Mouse (Mus musculus): Measurements from ENCODE around the gene Hist1h2ba. TPM values are rescaled to one million over a fixed set of nuclear protein-coding genes. Genes with fewer than 3 reads are reported as not detected.

The Hist1h2ba gene
- polyA plus RNA-seq, 1 experiment from 2014 or later: not detected

DNA sequence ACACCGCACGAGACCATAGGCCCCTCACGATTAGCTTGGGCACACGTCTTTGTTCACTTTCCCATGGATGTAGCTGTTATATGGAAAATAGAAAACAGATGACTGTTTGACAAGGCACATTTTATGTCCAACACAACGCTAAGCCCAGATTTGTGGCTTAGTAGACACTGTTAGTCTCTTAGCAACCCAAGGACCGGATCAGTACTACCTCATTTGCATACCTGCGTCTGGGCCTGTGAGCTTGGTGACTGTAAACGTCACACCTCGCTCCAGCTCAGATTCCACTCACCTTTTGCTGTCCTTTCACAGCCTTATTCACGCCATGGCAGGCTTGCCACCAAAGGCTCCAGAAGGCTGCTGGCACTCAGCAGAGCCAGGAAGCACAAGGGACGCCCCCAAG is 3.1 kb downstream of the Hist1h2ba start:
- Histone ChIP-seq H3K4me1 (peaks cover 22% of the 10 kb centered on the region), H3K4me3 (no peak overlapping the region), H3K27me3 (no peaks in the 10 kb centered on the region), H3K36me3 (no peaks in the 10 kb centered on the region), H3K4me2 (peak overlapping the region; percentile 21; the same call in 1 of the 2 replicates), H3K9ac (no peak overlapping the region), H3K27ac (no peak overlapping the region), H3K9me3 (no peaks in the 10 kb centered on the region)
- 39% methylated on average over 11 of the region's 11 CpGs for WGBS
- ATAC-seq (ENCODE audit: insufficient number of reproducible peaks, insufficient read depth, low FRiP score, low TSS enrichment, low read depth): no peak

DNA sequence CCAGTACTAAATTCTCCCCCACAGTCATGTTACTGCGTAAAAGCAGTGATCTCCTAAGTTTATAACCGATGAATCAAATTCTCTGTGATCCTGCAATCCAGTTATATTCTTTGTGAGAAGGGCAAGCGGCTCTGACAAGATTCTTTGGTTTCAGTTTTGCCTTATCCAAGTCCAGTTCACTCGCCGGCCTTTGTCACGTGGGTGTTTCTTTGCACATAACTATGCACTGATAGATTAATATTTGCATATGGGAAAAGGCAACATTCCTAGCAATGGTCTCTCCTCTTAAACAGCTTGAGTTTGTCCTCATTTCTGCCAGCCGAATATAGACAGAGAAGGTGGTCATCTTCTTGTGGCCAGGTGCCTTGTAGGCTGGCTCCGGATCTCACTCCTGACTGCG is 3.5 kb downstream of the Hist1h2ba start:
- no peak for ATAC-seq (ENCODE audit: insufficient number of reproducible peaks, insufficient read depth, low FRiP score, low TSS enrichment, low read depth)
- Histone ChIP-seq H3K9ac (no peak overlapping the region), H3K4me3 (no peak overlapping the region), H3K9me3 (no peaks in the 10 kb centered on the region), H3K27ac (no peak overlapping the region), H3K4me2 (no peak overlapping the region), H3K36me3 (no peaks in the 10 kb centered on the region), H3K4me1 (peaks cover 22% of the 10 kb centered on the region), H3K27me3 (no peaks in the 10 kb centered on the region)
- WGBS: 85% methylated on average over 9 of the region's 9 CpGs

DNA sequence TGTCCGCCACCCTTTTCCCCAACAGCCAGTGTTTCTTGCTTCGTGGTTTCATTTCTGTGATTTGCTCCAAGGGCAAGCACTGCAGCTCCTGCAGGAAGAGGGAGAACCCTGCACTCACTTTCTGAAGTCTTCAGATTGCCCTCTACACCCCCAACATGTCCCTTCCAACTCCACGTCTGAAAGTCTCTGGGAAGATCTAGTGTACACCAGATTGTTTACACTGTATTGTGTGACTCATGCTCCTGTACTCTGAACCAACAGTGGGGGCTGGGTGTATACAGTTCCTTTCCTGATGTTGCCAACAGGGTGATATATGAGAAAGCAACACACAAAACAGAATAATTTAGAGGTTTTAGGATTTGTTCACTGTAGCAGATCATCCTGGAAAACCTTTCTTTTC is 5.3 kb downstream of the Hist1h2ba start:
- WGBS: 45% methylated on average over 3 of the region's 3 CpGs

DNA sequence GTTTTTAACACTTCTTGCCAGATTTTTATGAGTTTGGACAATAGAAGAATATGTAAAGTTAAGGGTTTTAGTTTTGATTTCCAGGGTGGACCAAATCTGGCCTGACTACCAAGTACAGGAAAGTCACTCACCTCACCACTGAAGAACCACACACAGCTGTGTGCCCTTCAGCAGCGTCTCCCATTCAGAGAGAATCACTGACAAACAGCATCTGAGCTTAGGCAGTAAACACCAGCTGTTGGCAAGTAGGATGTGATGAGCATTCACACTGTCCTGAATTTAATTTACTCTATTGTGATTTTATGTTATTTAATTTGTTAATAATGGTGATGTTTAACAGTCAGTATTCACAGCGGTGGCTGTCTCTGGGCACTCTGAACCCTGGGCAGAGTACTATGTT is 8.2 kb downstream of the Hist1h2ba start:
- Histone ChIP-seq H3K9me3 (no peaks in the 10 kb centered on the region), H3K36me3 (no peaks in the 10 kb centered on the region), H3K27me3 (no peaks in the 10 kb centered on the region), H3K9ac (no peak overlapping the region), H3K4me2 (no peak overlapping the region), H3K4me1 (peaks cover 15% of the 10 kb centered on the region), H3K4me3 (no peak overlapping the region), H3K27ac (no peak overlapping the region)
- WGBS: 73% methylated on average over 2 of the region's 2 CpGs
- ATAC-seq (ENCODE audit: insufficient number of reproducible peaks, insufficient read depth, low FRiP score, low TSS enrichment, low read depth): no peak

More for the DNA sequence above, 5.3 kb downstream of the Hist1h2ba start:
- H3K27me3 ChIP-seq: no peaks in the 10 kb centered on the region
- no peak overlapping the region for H3K27ac ChIP-seq
- peaks cover 22% of the 10 kb centered on the region for H3K4me1 ChIP-seq
- H3K4me2 ChIP-seq: no peak overlapping the region
- H3K4me3 ChIP-seq: no peak overlapping the region
- no peaks in the 10 kb centered on the region for H3K36me3 ChIP-seq
- H3K9me3 ChIP-seq: no peaks in the 10 kb centered on the region
- no peak for ATAC-seq (ENCODE audit: insufficient number of reproducible peaks, insufficient read depth, low FRiP score, low TSS enrichment, low read depth)
- H3K9ac ChIP-seq: 0 out of 2 replicates have a peak overlapping the region, but pooled peaks have one; percentile 6

DNA sequence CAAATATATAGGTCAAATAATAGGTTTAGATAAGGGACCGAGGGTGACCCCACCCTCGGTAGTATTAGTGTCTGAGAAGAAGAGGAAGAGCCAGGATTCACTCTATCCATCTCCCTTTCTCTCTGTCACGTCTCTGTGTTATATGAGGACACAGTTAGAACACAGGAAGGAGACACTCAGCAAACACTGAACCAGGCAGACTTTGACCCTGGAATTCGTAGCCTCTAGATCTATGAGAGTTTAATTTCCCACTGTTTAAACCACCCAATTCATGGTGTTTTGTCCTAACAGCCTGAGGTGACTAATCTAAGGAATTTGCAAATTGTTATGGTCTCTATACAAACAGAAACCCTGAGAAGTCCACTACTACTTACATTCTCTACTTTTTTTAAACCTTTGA is 16.3 kb downstream of the Hist1h2ba start:
- WGBS: 80% methylated on average over 4 of the region's 4 CpGs
- Histone ChIP-seq H3K4me2 (no peak overlapping the region), H3K4me1 (no peaks in the 10 kb centered on the region), H3K27me3 (no peaks in the 10 kb centered on the region), H3K9me3 (no peaks in the 10 kb centered on the region), H3K27ac (no peak overlapping the region), H3K4me3 (no peak overlapping the region), H3K36me3 (no peaks in the 10 kb centered on the region), H3K9ac (no peak overlapping the region)
- ATAC-seq (ENCODE audit: insufficient number of reproducible peaks, insufficient read depth, low FRiP score, low TSS enrichment, low read depth): no peak

DNA sequence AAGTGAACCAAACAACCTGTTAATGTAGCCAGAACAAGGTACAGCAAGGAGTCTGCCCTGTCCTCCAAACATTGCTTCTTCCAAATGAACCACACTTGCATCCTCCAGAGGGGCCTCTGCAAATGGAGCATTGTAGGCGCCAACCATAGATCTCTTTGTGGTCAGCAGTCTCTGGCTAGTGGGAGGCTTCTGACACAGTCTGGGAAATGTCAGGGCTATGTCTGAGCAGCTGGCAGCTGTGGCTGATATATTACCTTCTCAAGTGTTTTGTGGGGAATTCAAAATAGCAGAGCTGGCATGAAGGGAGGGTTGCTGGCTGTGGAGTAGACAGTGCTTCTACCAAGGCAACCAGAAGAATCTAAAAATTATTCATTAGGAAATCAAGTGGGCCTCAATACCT is 17.8 kb downstream of the Hist1h2ba start:
- Histone ChIP-seq H3K4me3 (no peak overlapping the region), H3K9ac (no peak overlapping the region), H3K4me1 (no peaks in the 10 kb centered on the region), H3K4me2 (no peak overlapping the region), H3K36me3 (no peaks in the 10 kb centered on the region), H3K9me3 (no peaks in the 10 kb centered on the region), H3K27me3 (no peaks in the 10 kb centered on the region), H3K27ac (no peak overlapping the region)
- 63% methylated on average over 1 of the region's 1 CpGs for WGBS
- no peak for ATAC-seq (ENCODE audit: insufficient number of reproducible peaks, insufficient read depth, low FRiP score, low TSS enrichment, low read depth)

DNA sequence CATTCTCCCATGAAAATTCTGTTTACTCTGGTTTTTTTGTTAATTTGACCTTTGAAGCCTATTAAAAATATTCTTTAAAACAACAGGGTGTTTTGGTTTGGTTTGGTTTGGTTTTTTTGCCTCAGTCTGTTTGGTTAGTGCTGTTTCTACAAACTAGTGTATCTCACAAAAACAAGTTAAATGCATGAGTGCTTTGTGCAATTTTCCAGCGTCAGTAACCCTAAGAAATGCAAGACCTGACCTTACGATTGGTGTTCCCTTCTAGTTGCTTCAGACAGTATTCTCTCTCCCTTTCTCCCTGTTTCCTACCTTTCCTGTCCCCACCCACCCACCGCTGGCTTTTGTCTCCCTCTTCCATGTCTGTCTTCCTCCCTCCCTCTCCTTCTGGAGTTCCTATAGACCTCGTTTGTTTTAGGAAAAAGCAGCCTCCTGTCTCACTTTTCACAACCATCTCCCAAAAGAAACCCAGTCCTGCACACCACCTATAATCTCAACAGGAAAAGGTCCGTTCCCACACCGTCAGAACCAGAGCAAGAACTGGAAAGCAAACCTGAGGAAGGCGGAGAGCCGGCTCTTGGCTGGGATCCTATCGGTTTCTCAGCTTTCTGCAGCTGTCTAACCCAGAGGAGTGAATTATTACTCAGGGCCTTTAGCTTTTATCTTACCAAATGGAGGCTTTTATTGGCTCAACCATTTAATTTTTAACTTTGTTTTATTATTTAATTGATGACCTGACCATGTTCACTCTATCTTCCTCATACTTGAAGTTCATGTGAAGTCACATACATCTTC is 19.4 kb downstream of the Hist1h2ba start, which contains the start of gene Slc17a4:
TSS of gene Slc17a4 (minus strand) at position 634 of the 792 bp plus-strand sequence.
- 75% methylated on average over 9 of the region's 9 CpGs for WGBS
- Histone ChIP-seq H3K9me3 (no peaks in the 10 kb centered on the region), H3K36me3 (no peaks in the 10 kb centered on the region), H3K9ac (no peak within 1 kb of the TSS), H3K4me1 (no peaks in the 10 kb centered on the region), H3K4me3 (no peak within 1 kb of the TSS), H3K27me3 (no peaks in the 10 kb centered on the region), H3K27ac (no peak within 1 kb of the TSS), H3K4me2 (no peak within 1 kb of the TSS)
- no peak for ATAC-seq (ENCODE audit: insufficient number of reproducible peaks, insufficient read depth, low FRiP score, low TSS enrichment, low read depth)

DNA sequence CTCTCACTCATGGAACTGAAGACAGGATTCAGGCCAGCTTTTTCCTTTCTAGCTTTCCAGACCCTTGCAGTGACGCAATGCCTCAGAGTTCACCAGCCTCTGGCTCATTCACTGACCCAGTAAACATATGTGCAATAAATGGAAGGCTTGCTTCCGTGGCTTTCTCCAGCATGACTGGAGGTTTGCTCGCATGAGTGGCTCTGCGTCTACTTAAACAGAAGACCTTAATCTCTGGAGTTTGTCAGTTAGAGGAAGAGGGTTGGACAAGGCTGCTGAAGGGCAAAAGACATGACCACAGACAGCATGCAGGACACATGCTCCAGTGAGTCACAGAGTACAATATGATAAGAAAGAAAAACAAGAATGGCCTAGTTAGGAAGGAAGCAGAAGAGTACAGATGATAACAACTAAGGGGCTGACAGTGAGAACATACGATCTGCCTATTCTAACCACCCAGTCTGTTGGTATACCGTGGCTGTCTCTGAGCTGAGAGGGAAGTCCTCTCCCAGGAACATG is 20.1 kb downstream of the Hist1h2ba start:
- 70% methylated on average over 6 of the region's 6 CpGs for WGBS
- Histone ChIP-seq H3K27me3 (no peaks in the 10 kb centered on the region), H3K27ac (no peak overlapping the region), H3K4me3 (no peak overlapping the region), H3K9me3 (no peaks in the 10 kb centered on the region), H3K9ac (no peak overlapping the region), H3K4me2 (no peak overlapping the region), H3K4me1 (no peaks in the 10 kb centered on the region), H3K36me3 (no peaks in the 10 kb centered on the region)
- no peak for ATAC-seq (ENCODE audit: insufficient number of reproducible peaks, insufficient read depth, low FRiP score, low TSS enrichment, low read depth)

DNA sequence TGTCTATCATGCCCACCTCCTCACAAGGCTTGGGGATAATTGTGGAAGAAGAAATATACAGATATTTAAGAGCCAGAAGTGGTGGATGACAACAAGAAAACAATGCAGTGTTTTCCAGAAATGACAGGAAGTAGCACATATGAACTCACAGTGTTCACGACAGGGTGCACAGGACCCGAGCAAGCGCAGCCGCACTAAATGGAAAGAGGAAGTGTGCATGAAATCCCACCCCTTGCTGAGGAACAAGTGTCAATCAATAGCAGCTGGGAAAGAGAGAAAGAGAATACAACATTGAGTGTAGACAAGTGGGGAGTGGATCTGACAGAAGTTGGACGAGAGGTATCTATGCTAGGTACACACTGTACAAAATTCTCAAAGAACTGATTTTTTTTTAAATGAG is 22.6 kb downstream of the Hist1h2ba start:
- Histone ChIP-seq H3K4me3 (no peak overlapping the region), H3K9ac (no peak overlapping the region)
- 76% methylated on average over 5 of the region's 5 CpGs for WGBS

DNA sequence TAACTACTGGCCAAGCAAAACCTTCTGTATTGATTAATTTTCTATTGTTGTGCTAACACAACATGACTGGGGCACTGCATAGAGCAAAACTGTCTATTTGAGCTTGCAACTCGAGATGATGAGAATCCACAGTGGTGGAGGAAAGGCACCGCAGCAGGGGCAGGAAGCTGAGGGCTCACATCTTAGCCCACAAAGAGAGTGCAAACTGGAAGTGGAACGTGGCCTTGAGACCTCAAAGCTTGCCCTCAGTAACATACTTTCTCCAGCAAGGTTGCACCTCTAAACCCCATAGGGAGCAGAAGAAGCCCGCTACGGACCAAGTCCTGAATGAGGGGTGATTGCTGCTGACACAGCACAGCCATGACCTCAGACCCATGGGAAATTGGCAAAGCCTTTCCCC is 23.8 kb downstream of the Hist1h2ba start:
- ATAC-seq (ENCODE audit: insufficient number of reproducible peaks, insufficient read depth, low FRiP score, low TSS enrichment, low read depth): no peak
- H3K27ac ChIP-seq: no peak overlapping the region
- no peaks in the 10 kb centered on the region for H3K9me3 ChIP-seq
- H3K4me2 ChIP-seq: no peak overlapping the region
- no peaks in the 10 kb centered on the region for H3K36me3 ChIP-seq
- H3K9ac ChIP-seq: no peak overlapping the region
- no peaks in the 10 kb centered on the region for H3K4me1 ChIP-seq
- 73% methylated on average over 5 of the region's 5 CpGs for WGBS
- no peaks in the 10 kb centered on the region for H3K27me3 ChIP-seq
- no peak overlapping the region for H3K4me3 ChIP-seq

More for the DNA sequence above, 22.6 kb downstream of the Hist1h2ba start:
- no peak for ATAC-seq (ENCODE audit: insufficient number of reproducible peaks, insufficient read depth, low FRiP score, low TSS enrichment, low read depth)
- H3K9me3 ChIP-seq: no peaks in the 10 kb centered on the region
- H3K36me3 ChIP-seq: no peaks in the 10 kb centered on the region
- no peaks in the 10 kb centered on the region for H3K4me1 ChIP-seq
- no peak overlapping the region for H3K27ac ChIP-seq
- no peaks in the 10 kb centered on the region for H3K27me3 ChIP-seq
- no peak overlapping the region for H3K4me2 ChIP-seq

DNA sequence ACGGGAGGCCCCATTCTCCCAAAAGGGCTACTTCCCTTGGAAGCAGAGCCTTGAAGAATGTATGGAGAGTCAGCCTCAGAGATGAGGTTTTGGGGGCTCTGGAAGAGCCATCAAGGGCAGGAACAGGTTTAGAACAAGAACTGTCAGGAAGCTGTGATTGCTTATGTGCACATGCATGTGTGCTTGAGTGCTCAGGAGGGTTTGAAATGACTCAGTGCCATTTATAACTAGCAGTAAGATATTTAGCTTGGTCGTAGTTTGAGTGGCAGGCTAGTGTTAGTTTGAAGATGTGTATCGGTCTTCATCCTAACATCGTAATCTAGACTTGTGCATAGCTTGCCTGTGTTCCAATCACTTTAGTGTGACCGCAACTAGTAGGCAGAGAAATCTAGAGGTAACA is 27.1 kb downstream of the Hist1h2ba start:
- H3K36me3 ChIP-seq: no peaks in the 10 kb centered on the region
- no peaks in the 10 kb centered on the region for H3K27me3 ChIP-seq
- no peak overlapping the region for H3K9ac ChIP-seq
- no peak for ATAC-seq (ENCODE audit: insufficient number of reproducible peaks, insufficient read depth, low FRiP score, low TSS enrichment, low read depth)
- no peak overlapping the region for H3K4me3 ChIP-seq
- H3K9me3 ChIP-seq: no peaks in the 10 kb centered on the region
- H3K4me1 ChIP-seq: no peaks in the 10 kb centered on the region
- 92% methylated on average over 5 of the region's 5 CpGs for WGBS
- no peak overlapping the region for H3K4me2 ChIP-seq
- no peak overlapping the region for H3K27ac ChIP-seq

DNA sequence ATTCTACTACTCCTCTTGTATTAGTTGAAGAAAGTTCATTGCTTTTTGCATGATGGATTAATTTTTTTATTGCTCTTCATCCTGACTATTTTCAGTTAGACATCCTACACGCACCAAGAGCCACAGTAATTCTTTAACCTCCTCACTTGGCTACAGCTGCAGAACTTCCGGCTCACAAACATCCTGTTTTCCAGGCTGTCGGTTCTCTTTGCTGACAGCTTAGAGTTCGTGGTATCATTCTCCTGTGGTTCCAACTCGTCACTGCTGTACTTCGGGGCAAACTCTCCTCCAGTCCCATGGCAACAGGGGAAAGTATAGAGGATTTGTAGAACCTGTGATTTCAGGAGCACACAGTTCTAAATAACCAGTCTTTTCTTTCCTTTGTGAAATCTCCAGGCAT is 35.7 kb downstream of the Hist1h2ba start:
- Histone ChIP-seq H3K4me1 (no peaks in the 10 kb centered on the region), H3K4me3 (no peak overlapping the region), H3K36me3 (no peaks in the 10 kb centered on the region), H3K9ac (no peak overlapping the region), H3K9me3 (no peaks in the 10 kb centered on the region), H3K27ac (no peak overlapping the region), H3K4me2 (no peak overlapping the region), H3K27me3 (no peaks in the 10 kb centered on the region)
- WGBS: 40% methylated on average over 6 of the region's 6 CpGs
- no peak for ATAC-seq (ENCODE audit: insufficient number of reproducible peaks, insufficient read depth, low FRiP score, low TSS enrichment, low read depth)

All from embryonic facial prominence, embryonic 13.5 days (tissue).